Mouse (Mus musculus) ES-CJ7 (cell line): Measurements from ENCODE around the gene Ier3.

Experiments used
- DNase-seq: peaks from one replicate; pipeline ENCODE4 v3.0.0; 2011; ENCODE audit warnings: low read depth, low spot score

Ier3 gene

GRCm38 (mm10) chr17:35810900-35811648 lies 10.4 kb upstream of the Ier3 start:
- no peak for DNase-seq

- peak; percentile 46 for DNase-seq
Measured at GRCm38 (mm10) chr17:35812307-35812706, 9.2 kb upstream of the Ier3 start.

- no peak for DNase-seq
Measured at GRCm38 (mm10) chr17:35812736-35813135, 8.7 kb upstream of the Ier3 start.

- DNase-seq, result no peak
Measured at GRCm38 (mm10) chr17:35813245-35813647, 8.2 kb upstream of the Ier3 start.

GRCm38 (mm10) chr17:35813653-35814052 lies 7.8 kb upstream of the Ier3 start:
- DNase-seq, result no peak

- no peak for DNase-seq
Measured at GRCm38 (mm10) chr17:35814678-35815077, 6.8 kb upstream of the Ier3 start.

- DNase-seq, result no peak
Measured at GRCm38 (mm10) chr17:35815836-35816235, 5.6 kb upstream of the Ier3 start.

- DNase-seq, result no peak
Measured at GRCm38 (mm10) chr17:35816686-35817085, 4.8 kb upstream of the Ier3 start.

- DNase-seq, result no peak
Measured at GRCm38 (mm10) chr17:35817226-35817625, 4.3 kb upstream of the Ier3 start.

- DNase-seq, result no peak
Measured at GRCm38 (mm10) chr17:35820111-35820510, 1.4 kb upstream of the Ier3 start.

- no peak for DNase-seq
Measured at GRCm38 (mm10) chr17:35822564-35822963, 1.1 kb downstream of the Ier3 start.

- DNase-seq, result peak; percentile 90
Measured at GRCm38 (mm10) chr17:35822964-35823937, 1.8 kb downstream of the Ier3 start, which contains the start of gene Flot1. Gene Flot1 (plus strand): TSS chr17:35823230.

- DNase-seq, result peak; percentile 42
Measured at GRCm38 (mm10) chr17:35824402-35824801, 2.9 kb downstream of the Ier3 start.

GRCm38 (mm10) chr17:35825109-35825850 lies 3.8 kb downstream of the Ier3 start:
- DNase-seq, result no peak

GRCm38 (mm10) chr17:35829737-35830136 lies 8.3 kb downstream of the Ier3 start:
- peak; percentile 91 for DNase-seq

GRCm38 (mm10) chr17:35832400-35833238 lies 11.1 kb downstream of the Ier3 start:
- DNase-seq, result no peak

GRCm38 (mm10) chr17:35833239-35833751 lies 11.8 kb downstream of the Ier3 start:
- no peak for DNase-seq

GRCm38 (mm10) chr17:35833894-35834293 lies 12.4 kb downstream of the Ier3 start:
- no peak for DNase-seq

- no peak for DNase-seq
Measured at GRCm38 (mm10) chr17:35834696-35835422, 13.4 kb downstream of the Ier3 start.
